Mouse (Mus musculus) midbrain, embryonic 11.5 days (tissue): ENCODE measurements around the gene 1700011M02Rik. TPM values are rescaled to one million over a fixed set of nuclear protein-coding genes. Genes with fewer than 3 reads are reported as not detected.
A peak's percentile ranks its signal among the peaks of the same experiment; 100 is the strongest.
"Not testable (repeated sequence)": the region's sequence is repeated elsewhere in the genome, so short reads cannot be mapped to it uniquely, and the experiment has no call there.

Experiments
- ATAC-seq: fragments of 200-750 bp; cut with Nextera tagmentation; 2 replicates; pipeline ENCODE4 v1.8.0; 2017; ENCODE audit warnings: moderate TSS enrichment, moderate library complexity; ENCODE audit not compliant: low FRiP score
- DNase-seq: peaks from one replicate; pipeline ENCODE4 v3.0.0; 2015; ENCODE audit warnings: low spot score; ENCODE audit errors: missing footprints
- H3K27ac ChIP-seq: fragments of 300-500 bp; sonication (generic); 2 replicates; pipeline ENCODE4 v1.5.1; 2014; ENCODE audit warnings: low read depth, low read length
- H3K27me3 ChIP-seq: fragments of 300-500 bp; sonication (generic); 2 replicates; pipeline ENCODE4 v1.6.1; 2014; ENCODE audit warnings: mild to moderate bottlenecking, low read length, moderate library complexity, mixed read lengths; ENCODE audit not compliant: control insufficient read depth, insufficient read depth
- H3K36me3 ChIP-seq: fragments of 300-500 bp; sonication (generic); 2 replicates; pipeline ENCODE4 v1.6.1; 2014; ENCODE audit warnings: mild to moderate bottlenecking, low read length, moderate library complexity, mixed read lengths; ENCODE audit not compliant: control insufficient read depth, insufficient read depth
- H3K4me1 ChIP-seq: fragments of 300-500 bp; sonication (generic); 2 replicates; pipeline ENCODE4 v1.6.1; 2014; ENCODE audit warnings: low read length; ENCODE audit not compliant: control insufficient read depth, insufficient read depth
- H3K4me2 ChIP-seq: fragments of 300-500 bp; sonication (generic); 2 replicates; pipeline ENCODE4 v1.6.1; 2014; ENCODE audit warnings: mild to moderate bottlenecking, moderate library complexity
- H3K4me3 ChIP-seq: fragments of 300-500 bp; sonication (generic); 2 replicates; pipeline ENCODE4 v1.5.1; 2014; ENCODE audit warnings: low read depth, low read length
- H3K9ac ChIP-seq: fragments of 300-500 bp; sonication (generic); 2 replicates; pipeline ENCODE4 v1.6.1; 2014; ENCODE audit warnings: low read length
- H3K9me3 ChIP-seq: fragments of 300-500 bp; sonication (generic); 2 replicates; pipeline ENCODE4 v1.6.1; 2016; ENCODE audit warnings: low read length; ENCODE audit not compliant: control insufficient read depth
- WGBS: fragments of 180-500 bp; shearing (Covaris S2); extraction: QIAGEN DNeasy Blood & Tissue Kit; methylation state at CpG from one replicate; pipeline ENCODE4 v1.1.7; 2014; 5-methylcytosine and 5-hydroxymethylcytosine counted together
- polyA plus RNA-seq: library from polyadenylated mRNA; unstranded; fragments of >200 nt; fragmentation: Nextera tagmentation; extraction: Ambion mirVana; gene quantifications from 2 replicates; pipeline ENCODE4 v1.2.1, GENCODE M21; 2014

Gene 1700011M02Rik
- polyA plus RNA-seq, 1 experiment from 2014 or later = not detected

GRCm38 (mm10) chrX:102950136-102950535 lies 41.4 kb downstream of the 1700011M02Rik start:
- not testable (repeated sequence) for H3K9me3 ChIP-seq, H3K4me2 ChIP-seq, DNase-seq, H3K4me3 ChIP-seq, ATAC-seq, H3K4me1 ChIP-seq, H3K9ac ChIP-seq, H3K36me3 ChIP-seq, H3K27ac ChIP-seq, H3K27me3 ChIP-seq
- WGBS = 94% methylated on average over 11 of the region's 11 CpGs

- DNase-seq (peak; percentile 84), ATAC-seq (no peak)
- WGBS = 47% methylated on average over 4 of the region's 4 CpGs
- Histone ChIP-seq H3K9me3 (no peaks in the 10 kb centered on the region), H3K4me1 (no peaks in the 10 kb centered on the region), H3K27me3 (no peaks in the 10 kb centered on the region; the same call in 1 of the 2 replicates), H3K27ac (no peak overlapping the region), H3K36me3 (no peaks in the 10 kb centered on the region), H3K4me2 (no peak overlapping the region), H3K4me3 (no peak overlapping the region), H3K9ac (no peak overlapping the region)
Measured at GRCm38 (mm10) chrX:102958917-102959316, 50.2 kb downstream of the 1700011M02Rik start.

Other genes with a start within 250 kb of the 1700011M02Rik start
- not detected in 2 replicates for gene Gm3880, start 221.9 kb upstream of the 1700011M02Rik start, polyA plus RNA-seq
- gene Gm9112, start 201.3 kb upstream of the 1700011M02Rik start, polyA plus RNA-seq = not detected in 2 replicates
- gene Dmrtc1b, start 201.0 kb upstream of the 1700011M02Rik start, polyA plus RNA-seq = not detected in 2 replicates
- gene Dmrtc1c1, start 105.9 kb upstream of the 1700011M02Rik start, polyA plus RNA-seq = not detected in 2 replicates
- gene Dmrtc1c2, start 54.3 kb upstream of the 1700011M02Rik start, polyA plus RNA-seq = not detected in 2 replicates
- not detected in 2 replicates for gene 1700031F05Rik, start 40.9 kb upstream of the 1700011M02Rik start, polyA plus RNA-seq
- 0.38 and 0.55 TPM in 2 replicates for gene Dmrtc1a, start 218 bp upstream of the 1700011M02Rik start, polyA plus RNA-seq
- not detected in 2 replicates for gene 1700018G05Rik, start 19.5 kb downstream of the 1700011M02Rik start, polyA plus RNA-seq